Mouse (Mus musculus) CD8-positive naive resting alpha-beta T cell, adult 2 months (primary cell): ENCODE results near the gene Ccdc174.
"Not testable (repeated sequence)": the region's sequence is repeated elsewhere in the genome, so short reads cannot be mapped to it uniquely, and the experiment has no call there.

ENCODE experiments used
- DNase-seq, 2 experiments: peaks; one replicate each; pipeline ENCODE4 v3.0.0; 2022; ENCODE audit warnings: low read depth in 2 of 2, low spot score in 2 of 2

Ccdc174 gene

DNA sequence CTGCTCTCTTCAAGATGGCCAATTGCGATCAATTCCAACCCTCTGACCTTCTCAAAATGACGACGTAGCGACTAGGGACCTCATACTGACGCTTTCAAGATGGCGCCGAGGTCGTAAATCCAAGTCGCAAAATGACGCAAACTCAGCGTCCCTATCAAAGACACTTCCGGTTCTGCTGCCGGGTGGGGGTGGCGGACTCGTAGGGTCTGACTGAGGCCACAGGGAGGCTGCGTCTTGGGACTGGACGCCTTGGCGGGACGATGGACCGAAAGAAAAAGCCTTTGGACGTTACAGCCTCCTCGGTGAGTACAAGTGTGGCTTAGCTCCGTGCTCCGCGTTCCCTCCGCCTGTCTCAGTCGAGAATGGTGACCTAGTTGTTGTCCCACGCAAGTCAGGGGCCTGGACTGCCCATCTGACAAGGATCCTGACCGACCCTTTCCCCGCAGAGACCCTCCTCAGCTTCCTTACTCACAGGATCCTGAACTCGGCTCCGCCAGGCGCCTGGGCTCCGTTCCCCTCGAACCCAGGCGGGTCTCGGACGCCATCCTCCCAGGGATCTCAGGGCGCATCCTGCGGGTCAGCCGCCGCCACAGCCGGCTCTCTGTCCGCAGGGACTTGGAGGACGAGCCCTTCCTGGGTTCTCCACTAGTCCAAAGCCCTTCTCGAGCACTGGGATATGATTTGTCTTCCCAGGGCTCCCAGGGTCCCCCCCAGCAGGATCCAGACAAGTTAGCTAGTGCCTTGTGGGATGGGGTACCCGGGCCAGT is at the start of gene Ccdc174:
Gene Ccdc174, plus strand, starts transcription at position 169 of the 767 bp plus-strand sequence.
- peak; percentile 79 to 85 for DNase-seq

DNA sequence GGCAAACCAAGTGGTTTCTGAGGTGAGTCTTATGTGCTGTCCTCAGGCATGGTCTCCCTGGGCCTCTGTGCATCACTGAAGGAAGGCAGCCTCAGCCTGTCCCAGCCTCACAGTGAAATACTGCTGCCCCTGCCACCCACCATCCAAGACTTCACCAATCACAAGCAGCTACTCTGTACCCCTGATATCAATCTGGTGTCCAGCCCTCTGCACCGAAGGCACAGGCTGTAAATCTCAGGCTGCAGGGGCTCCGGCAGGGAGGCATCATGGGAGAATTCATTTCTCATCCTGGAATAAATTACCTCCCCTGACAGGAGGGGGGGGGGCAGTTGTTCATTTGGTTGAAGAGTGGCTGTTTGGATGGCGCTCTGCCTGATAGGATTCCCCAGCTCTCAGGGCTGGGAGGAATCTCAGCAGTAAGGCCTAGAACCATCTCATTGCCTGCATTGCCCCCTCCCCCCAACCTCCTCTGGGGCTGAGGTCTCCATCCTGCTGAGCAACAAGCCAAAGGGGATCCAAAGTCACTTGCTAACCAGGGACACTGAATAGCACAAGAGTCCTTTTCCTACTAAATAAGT is 44.9 kb upstream of the Ccdc174 start:
- DNase-seq, result no peak

DNA sequence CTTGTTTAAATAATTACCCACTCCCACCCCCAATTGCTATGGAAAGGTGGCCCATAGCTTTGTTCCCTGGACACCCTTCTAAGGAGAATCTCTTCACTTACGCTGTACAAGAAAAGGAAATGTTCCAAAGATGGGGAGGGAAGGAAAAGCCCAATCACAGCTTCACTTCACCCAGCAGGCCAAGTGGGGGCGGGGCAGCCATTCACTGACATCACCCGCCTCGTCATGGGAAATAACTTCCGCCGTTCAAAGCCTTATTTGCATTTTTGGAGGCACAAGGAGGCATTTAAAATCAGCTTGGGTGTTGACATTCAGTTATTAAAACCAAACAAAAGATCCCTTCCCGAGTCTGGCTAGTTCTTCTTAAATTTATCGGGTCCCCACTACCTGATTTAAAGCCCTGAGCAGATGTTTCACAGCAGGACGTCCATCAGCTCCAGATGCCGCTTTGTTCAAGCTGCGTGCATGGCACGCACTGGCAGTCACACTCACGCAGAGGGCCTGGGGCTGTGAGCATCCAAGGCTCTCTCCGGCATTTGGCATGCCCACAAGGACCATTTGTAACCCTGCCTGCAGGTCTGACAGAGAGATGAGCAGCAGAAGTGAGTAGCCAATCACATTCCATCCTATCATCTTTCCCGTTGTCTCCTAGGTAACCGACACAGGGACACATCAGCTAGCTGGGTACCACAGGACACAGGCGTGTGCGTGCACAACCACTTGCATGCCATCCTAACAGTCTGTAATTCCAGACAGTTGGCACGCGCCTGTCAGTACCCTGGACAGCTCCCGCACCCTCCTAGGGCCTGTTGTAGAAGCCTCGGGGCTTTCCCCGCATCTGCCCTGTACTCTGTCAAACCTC is 38.6 kb upstream of the Ccdc174 start:
- no peak for DNase-seq

DNA sequence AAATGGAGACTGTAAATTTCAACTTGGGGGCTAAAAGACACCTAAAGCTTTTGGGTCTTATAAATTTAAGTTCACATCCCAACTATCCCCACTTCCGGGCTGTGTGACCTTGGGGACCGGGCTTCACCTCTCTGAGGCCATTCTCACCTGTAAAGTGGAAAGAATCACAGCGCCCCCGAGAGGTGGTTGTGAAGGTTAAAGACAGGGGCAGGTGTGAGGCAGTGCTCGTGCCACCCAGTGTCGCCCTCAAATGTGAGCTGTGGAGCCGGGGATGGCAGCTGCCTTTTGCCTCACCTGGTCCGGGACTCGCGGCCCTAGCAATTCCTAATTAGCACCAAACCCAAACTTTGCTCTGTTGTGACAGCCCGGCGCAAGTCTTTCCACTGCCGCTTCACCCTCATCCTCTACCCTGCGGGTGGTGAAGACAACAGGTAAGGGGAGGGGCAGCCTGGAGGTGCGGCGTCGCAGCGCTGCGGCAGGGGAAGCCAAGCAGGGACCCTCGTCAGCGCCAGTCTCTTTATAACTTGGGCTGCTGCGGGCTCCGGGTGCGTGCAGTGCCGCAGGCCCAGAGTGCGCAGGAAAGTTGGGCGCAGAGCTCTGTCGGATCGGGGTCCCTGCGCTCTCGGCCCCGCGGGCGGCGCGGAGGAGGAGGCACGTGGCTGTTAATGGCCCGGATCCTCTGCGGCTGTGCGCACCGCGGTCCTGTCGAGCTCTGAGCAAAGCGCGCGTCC is 34.8 kb upstream of the Ccdc174 start:
- no peak for DNase-seq

DNA sequence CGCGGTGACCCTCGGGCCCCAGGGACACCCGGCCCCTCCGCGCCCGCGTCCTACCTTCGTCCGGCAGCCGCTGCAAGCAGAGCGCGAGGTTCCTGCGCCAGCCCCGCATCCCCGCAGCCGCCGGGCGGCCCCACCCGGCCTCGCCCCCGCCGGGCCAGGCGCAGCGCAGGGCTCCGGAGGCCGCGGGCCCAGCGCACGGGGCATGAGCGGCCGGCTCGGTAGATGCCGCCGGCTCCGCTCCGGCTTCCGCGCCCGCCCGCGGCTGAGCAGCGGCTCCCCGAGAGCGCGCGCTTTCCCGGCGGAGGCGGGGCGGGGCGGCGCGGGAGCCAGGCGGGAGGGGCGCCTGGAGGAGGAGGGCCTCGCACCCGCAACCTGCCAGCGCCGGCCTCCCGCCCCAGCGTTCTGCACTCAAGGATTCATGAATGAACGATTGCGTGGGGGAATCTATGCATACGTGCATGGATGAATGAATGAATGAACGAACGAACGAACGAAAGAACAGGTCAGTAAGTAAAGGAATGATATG is 34.2 kb upstream of the Ccdc174 start:
- DNase-seq, result no peak

DNA sequence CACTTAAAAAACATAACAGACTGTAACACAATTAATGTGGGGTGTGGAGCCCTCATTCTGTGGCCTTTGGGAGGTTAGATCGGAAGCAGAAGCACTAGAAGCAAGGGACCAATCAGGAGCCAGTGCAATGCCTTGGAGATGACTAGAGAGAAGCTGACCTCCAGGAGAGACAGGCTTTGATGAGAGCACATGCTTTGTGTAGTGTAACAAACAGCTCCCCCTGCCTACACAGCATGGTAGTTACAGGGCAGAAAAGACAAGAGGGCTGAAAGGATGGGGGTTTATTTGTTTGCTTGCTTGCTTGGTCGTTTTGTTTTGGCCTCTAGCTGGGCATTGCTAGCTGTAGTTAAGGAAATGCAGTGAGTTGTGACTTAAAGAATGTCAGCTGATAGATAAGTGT is 25.3 kb upstream of the Ccdc174 start:
- peak in 1 of 2 experiments; percentile 21 for DNase-seq

DNA sequence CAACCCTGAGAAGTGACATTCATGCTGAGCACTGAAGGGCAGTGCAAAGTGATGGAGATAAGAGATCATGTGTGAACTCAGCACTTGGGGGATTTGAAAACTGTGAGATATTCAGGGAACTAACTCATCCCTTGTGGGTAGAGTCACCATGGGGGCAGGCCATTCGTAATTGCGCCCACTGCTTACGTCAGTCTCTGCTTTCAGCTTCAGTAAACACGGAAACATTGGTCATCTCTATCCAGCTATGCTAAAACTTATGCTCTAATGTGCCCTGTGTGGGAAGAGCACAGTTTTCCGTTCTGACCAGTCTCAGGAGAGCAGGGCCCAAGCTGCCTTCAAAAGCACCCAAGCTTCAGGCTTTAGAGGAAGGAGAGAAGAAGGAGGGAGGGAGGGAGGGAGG is 19.5 kb upstream of the Ccdc174 start:
- DNase-seq, result no peak

DNA sequence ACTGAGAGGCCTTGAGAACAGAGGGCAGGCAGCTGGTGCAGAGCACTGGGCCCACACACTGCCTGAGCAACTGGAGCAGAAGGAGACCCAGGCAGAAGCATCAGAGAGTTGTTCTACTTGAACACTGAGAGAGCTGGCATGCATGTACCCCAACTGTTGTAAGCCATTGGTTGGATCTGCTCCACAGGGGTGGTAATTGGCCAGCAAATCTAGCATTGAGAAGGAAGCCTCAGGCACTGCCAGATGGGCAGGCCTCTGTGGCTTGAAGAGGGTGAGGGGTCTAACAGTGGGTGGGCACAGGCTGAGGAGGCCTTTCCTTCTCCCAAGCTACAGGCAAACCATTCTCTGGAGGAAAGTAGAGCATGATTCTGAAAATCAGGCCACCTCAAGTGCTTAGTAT is 15.0 kb upstream of the Ccdc174 start:
- DNase-seq, result no peak

DNA sequence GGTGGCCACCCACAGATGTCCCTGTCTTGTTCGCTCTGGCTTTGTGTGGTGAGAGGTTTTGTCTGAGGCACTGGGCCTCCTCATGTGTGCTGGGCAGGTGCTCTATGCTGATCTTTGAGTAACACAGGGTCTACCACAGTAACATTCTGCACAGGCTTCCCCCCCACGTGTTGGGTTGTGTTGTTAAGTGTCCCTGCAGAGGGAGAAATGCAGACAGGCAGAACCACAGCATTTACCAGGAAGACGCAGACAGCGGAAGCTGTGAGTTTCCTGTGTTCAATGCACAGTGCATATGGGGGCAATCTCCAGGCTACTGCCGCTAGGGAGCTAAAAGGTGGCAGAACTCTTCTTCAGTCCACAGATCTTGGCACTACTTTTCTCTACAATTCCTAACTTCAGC is 13.3 kb upstream of the Ccdc174 start:
- peak; percentile 21 to 30 for DNase-seq

DNA sequence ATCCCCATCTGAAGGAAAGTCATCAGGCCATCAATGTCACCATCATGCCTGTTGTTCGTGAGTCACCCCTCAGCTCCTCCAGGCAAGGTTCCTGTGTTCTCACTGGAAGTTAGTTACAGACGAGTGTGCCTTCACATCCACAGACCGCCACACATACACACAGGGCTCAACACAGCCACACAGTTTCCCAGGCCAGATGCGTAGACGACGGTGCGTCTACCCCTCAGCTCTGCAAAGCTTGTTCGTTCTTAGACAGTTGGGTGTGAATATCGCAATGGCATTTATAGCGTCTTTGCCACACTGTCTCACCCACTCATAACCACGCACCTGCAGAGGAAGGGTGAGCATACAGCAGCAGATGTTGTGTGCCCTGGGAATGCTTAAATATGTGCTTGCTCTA is 12.3 kb upstream of the Ccdc174 start:
- DNase-seq, result peak in 1 of 2 experiments; percentile 25

DNA sequence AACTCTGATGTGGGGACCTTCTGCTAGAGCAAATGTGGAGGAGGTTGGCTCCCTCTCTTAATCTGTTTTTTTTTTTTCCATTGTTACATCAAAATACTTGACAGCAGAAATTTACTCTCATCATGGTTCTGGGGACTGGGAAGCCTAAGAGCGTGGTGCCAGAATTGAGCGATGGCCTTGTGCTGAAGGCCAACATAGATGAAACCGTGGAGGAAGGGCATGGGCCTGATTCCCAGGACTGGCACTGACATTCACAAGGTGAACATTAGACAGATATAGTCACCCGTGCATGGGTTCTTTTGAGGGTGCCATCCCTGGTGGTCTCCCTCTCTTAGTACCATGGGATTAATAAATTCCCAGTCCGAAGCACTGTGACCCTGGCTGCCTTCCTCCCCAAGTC is 9.8 kb upstream of the Ccdc174 start:
- DNase-seq, result no peak

DNA sequence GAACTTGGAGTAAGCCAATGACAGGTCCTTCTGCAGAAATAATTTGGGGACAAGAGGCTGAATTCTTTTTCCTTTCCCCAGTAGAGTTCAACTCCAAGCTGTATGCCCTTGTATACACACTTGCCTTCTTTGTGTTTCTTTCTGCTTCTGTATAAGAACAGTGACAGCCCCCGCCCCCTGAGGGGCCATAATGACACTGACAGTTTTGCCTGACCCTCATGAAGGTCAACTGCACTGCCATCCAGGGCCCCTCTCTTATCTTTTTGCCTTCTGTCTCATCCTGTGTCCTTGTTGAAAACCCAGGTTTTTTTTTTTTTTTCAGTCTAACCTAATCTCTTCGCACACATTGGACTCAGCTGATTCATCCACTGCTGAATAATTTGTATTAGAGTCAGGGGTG is 5.1 kb upstream of the Ccdc174 start:
- no peak for DNase-seq

DNA sequence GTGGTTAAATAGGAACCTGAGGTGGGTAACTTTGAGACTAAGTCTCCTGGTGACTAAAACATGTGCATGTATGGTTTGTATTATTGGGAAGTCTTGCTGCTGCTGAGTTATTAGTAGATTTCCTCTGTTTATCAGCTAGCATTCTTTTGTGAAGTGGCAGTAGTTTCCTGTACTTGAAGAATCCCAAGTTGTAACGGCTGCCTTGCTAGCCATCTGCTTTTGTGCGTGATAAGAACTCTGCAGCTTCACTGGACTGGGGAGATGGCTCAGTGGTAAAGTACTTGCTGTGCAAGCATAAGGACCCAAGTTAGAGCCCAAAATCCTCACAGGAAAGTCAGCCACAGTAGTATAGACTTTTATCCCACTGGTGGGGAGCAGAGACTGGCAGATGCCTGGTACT is 6.0 kb downstream of the Ccdc174 start:
- no peak for DNase-seq

DNA sequence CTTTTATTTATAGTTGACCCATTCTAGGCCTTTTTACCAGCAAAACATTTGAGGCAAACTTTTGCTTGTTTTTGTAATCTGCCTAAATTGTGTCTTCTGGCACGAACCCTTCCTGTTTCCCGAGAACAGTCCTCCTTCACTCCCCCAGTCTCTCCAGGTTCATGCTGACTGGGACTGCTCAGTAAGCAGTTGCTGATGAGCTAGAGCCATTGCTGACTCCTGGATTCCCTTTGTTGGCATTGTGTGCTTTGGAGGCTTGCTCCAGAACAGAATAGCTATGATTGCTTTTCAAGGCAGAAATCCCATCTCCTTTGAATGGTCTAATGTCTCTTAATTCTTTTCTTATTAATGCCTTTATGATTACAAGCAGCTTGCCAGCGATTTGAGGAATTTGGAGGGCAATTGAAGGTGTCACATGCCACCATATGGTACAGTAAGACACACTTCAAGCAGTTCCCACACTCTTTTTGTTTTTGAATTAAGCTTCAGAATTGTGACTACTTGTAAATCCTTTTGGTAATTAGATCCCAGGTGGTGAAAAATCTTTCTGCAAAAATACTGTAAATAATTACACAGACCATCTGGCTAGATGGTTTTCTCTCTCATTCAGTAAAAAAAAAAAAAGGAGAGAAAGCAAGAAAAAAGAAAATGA is 11.5 kb downstream of the Ccdc174 start:
- no peak for DNase-seq

DNA sequence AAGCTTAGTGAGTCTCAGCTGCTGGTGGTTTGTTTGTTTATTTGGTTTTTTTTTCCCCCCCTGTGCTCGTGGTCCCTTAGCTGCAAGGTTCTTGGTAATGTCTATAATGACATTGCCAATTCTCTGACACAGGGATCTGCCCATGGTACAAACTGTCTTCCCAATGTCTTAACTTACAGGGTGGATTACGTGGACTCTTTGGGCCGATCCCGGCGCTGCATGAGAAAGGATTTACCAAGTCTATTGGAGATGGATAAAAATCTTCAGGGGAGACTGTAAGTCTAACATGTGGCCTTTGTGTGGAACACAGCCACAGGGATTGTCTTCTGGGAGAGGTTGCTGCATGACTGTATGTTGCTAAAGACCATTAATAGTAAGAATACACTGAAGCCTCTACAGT is 12.8 kb downstream of the Ccdc174 start:
- DNase-seq, result no peak

DNA sequence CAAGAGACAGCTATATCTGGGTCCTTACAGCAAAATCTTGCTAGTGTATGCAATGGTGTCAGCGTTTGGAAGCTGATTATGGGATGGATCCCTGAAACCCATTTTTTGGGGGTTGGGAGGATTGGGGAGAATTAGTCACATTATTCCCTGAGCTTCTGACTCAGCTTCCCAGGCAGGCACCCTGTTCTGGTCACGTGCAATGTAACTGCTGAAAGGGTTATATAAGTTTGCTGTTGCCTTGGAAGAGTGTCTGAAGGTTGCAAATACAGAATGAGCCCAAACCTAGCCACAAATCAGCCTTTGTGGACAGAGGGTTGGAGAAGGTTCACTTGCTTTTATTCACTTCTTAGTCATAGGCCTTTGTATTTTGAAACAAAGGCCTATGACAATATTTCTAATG is 13.9 kb downstream of the Ccdc174 start:
- DNase-seq, result no peak

DNA sequence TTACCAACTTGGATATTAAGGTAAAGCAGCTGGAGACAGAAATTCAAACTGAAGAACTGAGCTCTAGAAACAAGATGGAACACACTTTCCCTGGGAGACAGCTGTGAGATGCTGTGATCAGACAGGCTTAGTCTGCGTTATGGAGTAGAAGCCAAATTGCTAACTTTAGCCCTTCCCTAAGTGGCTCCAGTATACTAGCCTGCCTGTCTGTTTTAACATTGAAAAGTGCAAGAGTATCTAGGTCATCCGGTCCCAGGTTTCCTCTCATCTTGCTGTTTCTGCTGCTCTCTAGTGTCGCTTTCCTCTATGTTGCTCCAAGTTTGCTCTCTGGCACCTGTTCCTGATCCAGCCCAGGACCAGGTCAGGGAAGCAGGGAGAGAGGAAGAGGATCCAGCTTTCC is 18.9 kb downstream of the Ccdc174 start:
- no peak for DNase-seq

DNA sequence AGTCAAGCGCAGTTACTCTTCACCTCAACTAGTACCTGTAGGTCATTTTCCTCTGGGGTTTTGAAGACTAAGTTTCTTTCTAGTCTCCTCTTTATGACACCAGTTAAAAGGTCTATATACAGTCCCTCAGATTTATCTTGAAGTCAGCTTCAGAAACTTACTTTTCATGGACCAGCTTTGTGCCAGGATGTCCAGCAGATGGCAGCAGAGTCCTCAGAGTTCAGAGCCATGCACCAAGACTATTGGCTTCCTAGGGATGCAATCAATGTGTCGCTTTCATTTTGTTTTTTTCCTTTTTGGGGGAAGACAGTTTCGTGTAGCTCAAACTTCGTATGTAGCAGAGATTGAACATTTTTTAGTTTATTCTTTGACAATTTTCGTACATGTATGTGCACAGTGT is 23.7 kb downstream of the Ccdc174 start:
- DNase-seq, result peak; percentile 25 to 61

DNA sequence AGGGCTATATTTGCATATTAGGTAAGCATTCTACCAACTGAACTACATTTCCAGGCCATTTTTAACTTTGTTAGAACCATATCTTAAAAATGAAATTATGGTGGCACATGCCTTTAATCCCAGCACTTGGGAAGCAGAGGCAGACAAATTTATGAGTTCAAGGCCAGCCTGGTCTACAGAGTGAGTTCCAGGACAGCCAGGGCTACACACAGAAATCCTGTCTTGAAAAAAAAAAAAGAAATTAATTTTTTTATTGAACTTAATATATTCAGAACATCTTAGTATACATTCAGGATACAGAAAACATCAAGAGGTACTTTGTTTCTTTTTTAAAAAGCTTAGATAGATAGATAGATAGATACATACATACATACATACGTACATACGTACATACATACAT is 24.7 kb downstream of the Ccdc174 start, which contains the start of gene 4930590J08Rik:
Gene 4930590J08Rik, plus strand, starts transcription at position 301 of the 400 bp plus-strand sequence.
- not testable (repeated sequence) for DNase-seq

DNA sequence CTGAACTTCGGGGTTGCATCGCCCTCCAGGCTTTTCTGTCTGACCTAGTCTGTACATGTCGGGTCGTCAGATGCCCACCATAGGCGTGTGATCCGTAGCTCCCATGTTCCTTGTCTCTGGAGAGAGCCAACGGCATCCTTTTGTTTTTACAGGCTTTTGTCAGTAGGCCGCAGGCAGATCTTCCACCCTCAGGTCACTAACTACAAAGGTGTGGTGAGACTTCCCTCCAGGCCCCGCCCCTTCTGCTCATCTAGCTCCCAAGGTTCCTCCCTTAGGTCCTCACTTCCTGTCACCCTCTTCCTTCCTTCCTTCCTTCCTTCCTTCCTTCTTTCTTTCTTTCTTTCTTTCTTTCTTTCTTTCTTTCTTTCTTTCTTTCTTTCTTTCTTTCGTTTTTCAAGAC is 36.2 kb downstream of the Ccdc174 start:
- no peak for DNase-seq

DNA sequence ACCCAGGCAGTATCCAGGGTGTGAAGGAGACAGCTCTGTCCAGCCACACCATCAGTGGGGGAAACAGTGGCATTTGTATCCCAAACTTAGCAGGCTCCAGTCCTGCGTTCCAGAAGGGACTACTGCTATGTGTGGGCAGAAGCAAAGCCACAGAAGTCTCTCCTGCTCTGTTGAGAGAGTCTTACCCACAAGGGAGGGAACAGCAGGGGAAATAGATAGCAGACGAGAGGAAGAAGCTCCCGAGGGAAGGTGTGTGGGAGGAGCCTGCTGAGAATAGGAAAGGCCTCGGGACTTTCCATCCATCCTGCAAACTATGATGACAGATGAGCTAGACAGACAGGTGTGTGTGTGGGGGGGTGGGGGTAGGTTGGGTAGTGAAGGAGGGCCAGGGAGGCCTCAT is 39.4 kb downstream of the Ccdc174 start:
- no peak for DNase-seq
